Mouse (Mus musculus) heart, embryonic 12.5 days (tissue): ENCODE data around the gene Hjurp. TPM values are rescaled to one million over a fixed set of nuclear protein-coding genes. Genes with fewer than 3 reads are reported as not detected.

ENCODE experiments used
- ATAC-seq: fragments of 200-750 bp; cut with Nextera tagmentation; 2 replicates; pipeline ENCODE4 v1.8.0; 2017; ENCODE audit warnings: moderate TSS enrichment, moderate library complexity; ENCODE audit not compliant: insufficient number of reproducible peaks, low FRiP score
- H3K27ac ChIP-seq: fragments of 300-500 bp; sonication (generic); 2 replicates; pipeline ENCODE4 v1.5.1; 2016; ENCODE audit warnings: mild to moderate bottlenecking, moderate library complexity; ENCODE audit not compliant: poor library complexity, severe bottlenecking
- H3K27me3 ChIP-seq: fragments of 300-500 bp; sonication (generic); replicated peaks from 2 replicates; pipeline ENCODE4 v1.6.1; 2016; ENCODE audit warnings: mild to moderate bottlenecking, moderate library complexity
- H3K36me3 ChIP-seq: fragments of 300-500 bp; sonication (generic); 2 replicates; pipeline ENCODE4 v1.6.1; 2016; ENCODE audit warnings: mild to moderate bottlenecking, moderate library complexity
- H3K4me1 ChIP-seq: fragments of 300-500 bp; sonication (generic); replicated peaks from 2 replicates; pipeline ENCODE4 v1.6.1; 2016; ENCODE audit warnings: mild to moderate bottlenecking
- H3K4me2 ChIP-seq: fragments of 300-500 bp; sonication (generic); 2 replicates; pipeline ENCODE4 v1.6.1; 2016; ENCODE audit warnings: mild to moderate bottlenecking, moderate library complexity
- H3K4me3 ChIP-seq: fragments of 300-500 bp; sonication (generic); 2 replicates; pipeline ENCODE4 v1.5.1; 2016; ENCODE audit warnings: mild to moderate bottlenecking
- H3K9ac ChIP-seq: fragments of 300-500 bp; sonication (generic); 2 replicates; pipeline ENCODE4 v1.6.1; 2016; ENCODE audit warnings: mild to moderate bottlenecking, moderate library complexity
- H3K9me3 ChIP-seq: fragments of 300-500 bp; sonication (generic); replicated peaks from 2 replicates; pipeline ENCODE4 v1.6.1; 2016; ENCODE audit warnings: mild to moderate bottlenecking, moderate library complexity
- WGBS: fragments of 180-500 bp; shearing (Covaris S2); methylation state at CpG from one replicate; pipeline ENCODE4 v1.1.7; 2016; 5-methylcytosine and 5-hydroxymethylcytosine counted together
- polyA plus RNA-seq: library from polyadenylated mRNA; unstranded; fragments of >200 nt; fragmentation: Nextera tagmentation; extraction: Ambion mirVana; gene quantifications from 2 replicates; pipeline ENCODE4 v1.2.1, GENCODE M21; 2016

Gene Hjurp
- polyA plus RNA-seq, 1 experiment from 2014 or later, result 141 TPM

GRCm38 (mm10) chr1:88258361-88258760 is 19.1 kb downstream of the Hjurp start:
- Histone ChIP-seq H3K27me3 (no peaks in the 10 kb centered on the region), H3K9me3 (peaks cover 49% of the 10 kb centered on the region), H3K4me3 (no peak overlapping the region), H3K4me1 (peaks cover 24% of the 10 kb centered on the region), H3K4me2 (no peak overlapping the region), H3K27ac (no peak overlapping the region), H3K36me3 (peaks cover 39% of the 10 kb centered on the region), H3K9ac (no peak overlapping the region)
- ATAC-seq, result no peak
- WGBS, result 68% methylated on average over 6 of the region's 6 CpGs

DNA sequence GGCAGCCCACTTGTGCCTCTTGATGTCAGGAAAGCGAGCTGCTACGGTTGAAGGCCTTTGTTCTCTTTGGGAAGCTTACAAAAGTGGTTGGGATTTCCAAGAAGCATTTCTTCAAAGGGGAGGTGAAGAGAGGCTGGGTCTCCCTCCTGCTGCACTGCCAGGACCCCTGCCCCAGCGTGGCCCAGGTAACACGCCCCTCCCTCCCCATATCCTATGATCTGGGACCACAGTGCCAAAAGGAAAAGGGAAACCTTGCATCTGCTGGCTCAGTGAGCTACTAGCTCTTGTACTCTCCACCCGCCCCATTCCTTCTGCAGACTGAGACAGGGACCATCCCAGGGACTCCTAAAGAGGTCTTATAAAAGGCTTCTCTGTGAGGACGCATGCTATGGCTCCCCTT is 19.8 kb downstream of the Hjurp start:
- 74% methylated on average over 6 of the region's 6 CpGs for WGBS

GRCm38 (mm10) chr1:88256886-88257663 is 20.4 kb downstream of the Hjurp start:
- no peak overlapping the region for H3K9ac ChIP-seq
- H3K27me3 ChIP-seq, result no peaks in the 10 kb centered on the region
- H3K36me3 ChIP-seq, result peaks cover 26% of the 10 kb centered on the region
- no peak overlapping the region for H3K4me2 ChIP-seq
- no peak overlapping the region for H3K4me3 ChIP-seq
- WGBS, result 72% methylated on average over 10 of the region's 10 CpGs
- H3K27ac ChIP-seq, result no peak overlapping the region
- H3K4me1 ChIP-seq, result peaks cover 15% of the 10 kb centered on the region
- H3K9me3 ChIP-seq, result peaks cover 62% of the 10 kb centered on the region
- ATAC-seq, result no peak

More for the DNA sequence above, 19.8 kb downstream of the Hjurp start:
- H3K27me3 ChIP-seq, result no peaks in the 10 kb centered on the region
- peaks cover 56% of the 10 kb centered on the region for H3K9me3 ChIP-seq
- no peak overlapping the region for H3K9ac ChIP-seq
- no peak overlapping the region for H3K4me2 ChIP-seq
- no peak overlapping the region for H3K27ac ChIP-seq
- H3K4me1 ChIP-seq, result peaks cover 20% of the 10 kb centered on the region
- no peak for ATAC-seq
- H3K4me3 ChIP-seq, result no peak overlapping the region
- H3K36me3 ChIP-seq, result peaks cover 32% of the 10 kb centered on the region

DNA sequence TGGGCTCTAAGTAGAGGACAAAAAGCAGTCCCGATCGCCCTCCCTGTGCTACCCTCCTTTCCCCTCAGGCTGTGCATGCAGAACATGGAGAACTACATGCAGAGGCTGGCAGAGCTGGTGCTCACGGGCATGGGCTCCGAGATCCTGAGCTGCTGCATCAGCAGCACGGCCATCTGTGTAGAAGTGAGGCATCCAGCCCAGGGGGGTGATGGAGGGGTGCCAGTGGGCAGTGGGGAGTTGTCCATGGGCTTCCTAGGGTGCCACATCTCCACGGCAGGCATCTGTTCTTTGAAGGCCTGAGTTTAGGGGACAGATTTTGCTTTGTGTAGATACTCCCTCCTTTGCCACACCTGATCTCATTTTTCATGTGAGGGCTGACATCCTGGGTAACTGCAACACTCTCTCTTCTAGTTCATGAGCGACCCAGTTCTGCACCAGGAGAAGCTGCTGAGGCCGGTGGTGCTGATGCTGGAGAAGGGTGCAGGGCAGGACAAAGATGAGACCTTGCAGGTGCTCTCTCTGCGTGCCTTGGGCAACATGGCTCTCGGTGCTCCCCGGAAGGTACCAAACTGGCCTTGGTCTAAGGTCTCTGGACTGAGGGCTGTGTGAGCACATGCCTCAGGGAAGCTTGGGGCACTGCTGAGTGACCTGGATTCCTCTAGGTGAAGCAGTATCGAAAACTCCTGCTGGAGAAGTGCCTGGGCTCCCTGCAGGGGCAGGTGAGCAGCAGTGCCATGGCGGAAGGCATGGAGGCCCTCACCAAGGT is 21.3 kb downstream of the Hjurp start:
- Histone ChIP-seq H3K9ac (no peak overlapping the region), H3K36me3 (peaks cover 17% of the 10 kb centered on the region), H3K4me2 (no peak overlapping the region), H3K27ac (no peak overlapping the region), H3K4me1 (peaks cover 11% of the 10 kb centered on the region), H3K4me3 (no peak overlapping the region), H3K27me3 (no peaks in the 10 kb centered on the region), H3K9me3 (peaks cover 68% of the 10 kb centered on the region)
- 75% methylated on average over 13 of the region's 13 CpGs for WGBS
- no peak for ATAC-seq

- Histone ChIP-seq H3K9ac (no peak overlapping the region), H3K4me2 (no peak overlapping the region), H3K9me3 (peaks cover 75% of the 10 kb centered on the region), H3K36me3 (peaks cover 10% of the 10 kb centered on the region), H3K27me3 (no peaks in the 10 kb centered on the region), H3K27ac (no peak overlapping the region), H3K4me1 (peaks cover 11% of the 10 kb centered on the region), H3K4me3 (no peak overlapping the region)
- WGBS, result 57% methylated on average over 2 of the region's 2 CpGs
- ATAC-seq, result no peak
Measured at GRCm38 (mm10) chr1:88255466-88255857, 22.0 kb downstream of the Hjurp start.

GRCm38 (mm10) chr1:88254793-88255465 is 22.5 kb downstream of the Hjurp start:
- no peak overlapping the region for H3K4me3 ChIP-seq
- no peak overlapping the region for H3K9ac ChIP-seq
- H3K4me2 ChIP-seq, result no peak overlapping the region
- no peak for ATAC-seq
- no peak overlapping the region for H3K27ac ChIP-seq
- no peaks in the 10 kb centered on the region for H3K27me3 ChIP-seq
- H3K36me3 ChIP-seq, result peaks cover 4% of the 10 kb centered on the region
- peaks cover 8% of the 10 kb centered on the region for H3K4me1 ChIP-seq
- 79% methylated on average over 12 of the region's 12 CpGs for WGBS
- H3K9me3 ChIP-seq, result peaks cover 77% of the 10 kb centered on the region

DNA sequence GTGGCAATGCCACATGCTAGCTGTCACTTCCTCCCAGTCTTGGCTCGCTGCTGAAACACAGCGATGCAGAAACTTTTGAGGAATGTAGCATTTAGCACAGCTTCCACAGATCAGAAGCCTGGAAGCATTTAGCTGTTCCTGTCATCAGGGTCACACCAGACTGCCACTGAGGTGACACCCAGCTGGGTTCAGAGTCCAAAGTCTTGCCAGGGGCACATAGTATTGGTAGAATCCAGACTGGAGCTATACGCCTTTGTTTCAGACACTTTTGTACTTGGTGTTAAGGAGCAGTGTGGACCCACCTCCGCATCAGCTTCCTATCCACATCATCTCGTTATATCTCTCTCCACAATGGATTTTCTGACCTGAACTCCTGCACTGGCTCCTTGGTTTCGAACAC is 23.9 kb downstream of the Hjurp start:
- 61% methylated on average over 6 of the region's 6 CpGs for WGBS
- ATAC-seq, result no peak
- H3K4me2 ChIP-seq, result no peak overlapping the region
- no peaks in the 10 kb centered on the region for H3K4me1 ChIP-seq
- H3K27me3 ChIP-seq, result no peaks in the 10 kb centered on the region
- no peaks in the 10 kb centered on the region for H3K36me3 ChIP-seq
- no peak overlapping the region for H3K27ac ChIP-seq
- peaks cover 91% of the 10 kb centered on the region for H3K9me3 ChIP-seq
- H3K4me3 ChIP-seq, result no peak overlapping the region
- H3K9ac ChIP-seq, result no peak overlapping the region

- Histone ChIP-seq H3K4me1 (no peaks in the 10 kb centered on the region), H3K36me3 (no peaks in the 10 kb centered on the region), H3K9me3 (peaks cover 91% of the 10 kb centered on the region), H3K27ac (no peak overlapping the region), H3K27me3 (no peaks in the 10 kb centered on the region), H3K9ac (no peak overlapping the region), H3K4me2 (no peak overlapping the region), H3K4me3 (no peak overlapping the region)
- WGBS, result 67% methylated on average over 8 of the region's 8 CpGs
- ATAC-seq, result no peak
Measured at GRCm38 (mm10) chr1:88253106-88253505, 24.3 kb downstream of the Hjurp start.

DNA sequence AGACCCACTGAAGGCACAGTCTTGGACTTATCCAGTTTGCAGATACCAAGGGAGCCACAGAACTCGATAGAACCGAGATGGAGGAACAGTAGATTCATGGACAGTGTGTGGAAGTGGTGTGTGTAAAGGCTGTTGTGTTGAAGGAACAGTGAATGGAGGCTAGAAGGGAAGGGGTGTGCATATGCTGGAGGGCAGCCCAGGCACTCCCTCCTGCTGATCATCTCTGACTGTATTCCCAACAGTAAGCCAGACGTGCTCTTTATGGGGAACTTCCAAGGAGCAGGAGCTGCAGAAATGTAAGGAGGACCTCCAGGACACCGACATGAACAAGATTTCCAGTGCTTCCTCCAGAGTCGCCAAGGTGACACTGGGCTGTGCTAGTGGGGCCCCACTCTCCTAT is 27.4 kb downstream of the Hjurp start:
- Histone ChIP-seq H3K9me3 (peaks cover 92% of the 10 kb centered on the region), H3K27me3 (no peaks in the 10 kb centered on the region), H3K27ac (no peak overlapping the region), H3K9ac (no peak overlapping the region), H3K4me1 (no peaks in the 10 kb centered on the region), H3K4me3 (no peak overlapping the region), H3K36me3 (no peaks in the 10 kb centered on the region), H3K4me2 (no peak overlapping the region)
- ATAC-seq, result no peak
- WGBS, result 75% methylated on average over 5 of the region's 5 CpGs

- no peak overlapping the region for H3K27ac ChIP-seq
- H3K9me3 ChIP-seq, result peaks cover 92% of the 10 kb centered on the region
- no peaks in the 10 kb centered on the region for H3K4me1 ChIP-seq
- WGBS, result 69% methylated on average over 7 of the region's 7 CpGs
- no peak for ATAC-seq
- H3K4me3 ChIP-seq, result no peak overlapping the region
- no peaks in the 10 kb centered on the region for H3K27me3 ChIP-seq
- H3K9ac ChIP-seq, result no peak overlapping the region
- H3K4me2 ChIP-seq, result no peak overlapping the region
- H3K36me3 ChIP-seq, result no peaks in the 10 kb centered on the region
Measured at GRCm38 (mm10) chr1:88249596-88249995, 27.8 kb downstream of the Hjurp start.

DNA sequence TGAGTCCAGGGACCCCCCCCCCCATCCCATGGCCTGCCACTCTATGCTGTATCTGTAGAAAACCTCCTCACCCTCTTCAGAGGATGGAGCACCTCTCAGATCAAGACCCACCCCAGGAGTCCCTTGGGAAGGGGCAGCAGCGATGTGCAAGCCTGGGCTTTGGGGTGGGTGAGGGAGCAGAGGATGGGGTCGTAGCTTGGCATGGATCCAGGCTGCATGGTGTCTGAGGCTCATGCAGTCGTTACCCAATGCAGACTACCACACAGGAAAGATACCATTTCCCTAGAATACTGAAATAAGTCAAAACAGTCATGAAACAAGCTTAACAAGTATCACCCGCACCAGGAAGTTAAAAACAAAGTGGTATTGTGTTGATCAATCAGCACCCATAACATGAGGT is 28.8 kb downstream of the Hjurp start:
- H3K27ac ChIP-seq, result no peak overlapping the region
- 62% methylated on average over 4 of the region's 4 CpGs for WGBS
- no peak overlapping the region for H3K4me3 ChIP-seq
- peaks cover 96% of the 10 kb centered on the region for H3K9me3 ChIP-seq
- H3K4me2 ChIP-seq, result no peak overlapping the region
- no peak for ATAC-seq
- H3K27me3 ChIP-seq, result no peaks in the 10 kb centered on the region
- H3K36me3 ChIP-seq, result no peaks in the 10 kb centered on the region
- no peak overlapping the region for H3K9ac ChIP-seq
- no peaks in the 10 kb centered on the region for H3K4me1 ChIP-seq
